8 mouse cellular contexts compared by ENCODE assay signal in the genomic region with DNA sequence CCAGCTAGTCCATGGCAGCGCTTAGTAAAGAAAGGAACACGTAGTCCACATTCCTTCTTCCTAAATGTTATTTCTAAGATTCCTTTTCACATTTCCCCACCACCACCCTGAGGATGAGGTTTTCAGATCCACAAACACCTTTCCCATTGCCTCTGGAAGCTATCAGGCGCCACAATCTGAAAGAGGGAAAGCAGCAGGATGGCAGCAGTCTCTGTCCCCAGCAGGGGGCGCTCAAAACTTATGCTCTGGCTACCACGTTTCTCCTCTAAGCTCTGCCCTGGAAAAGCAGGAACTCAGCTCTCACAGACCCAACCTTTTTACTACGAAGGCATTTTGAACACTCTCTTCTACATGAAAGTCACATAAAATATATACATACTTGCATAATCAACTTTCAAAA. TPM values are rescaled to one million over a fixed set of nuclear protein-coding genes. Genes with fewer than 3 reads are reported as not detected.
DNase-seq lines count a peak whose midpoint lies in the region; ATAC-seq and TF ChIP-seq lines count a peak whose summit lies in the region.

No protein-coding gene starts in this region.

- DNase-seq in c-Kit-positive CD71-positive TER-119-positive erythroid progenitor cells, embryonic 14.5 days (ENCODE audit: low spot score): peak; percentile 66
- peak; percentile 84 for DNase-seq in hindbrain, embryonic 10.5 days (ENCODE audit: low spot score)
- peak; percentile 59 for DNase-seq in layer of hippocampus, adult 9-11 months
- DNase-seq in lung, postnatal 0 days (ENCODE audit: low spot score): peak; percentile 85
- DNase-seq in ovary, postnatal 10 days (ENCODE audit: low spot score): peak; percentile 42
- DNase-seq in thymus, postnatal 10 days (ENCODE audit: low spot score in 2 of 2): peak; percentile 38 to 80

- 0 out of 2 replicates have a peak overlapping the region, but pooled peaks have one; percentile 13 for H3K4me3 ChIP-seq in E14TG2a.4 (replicated peaks; ENCODE audit: low read length)
- H3K4me3 ChIP-seq in hindbrain, embryonic 10.5 days: peak overlapping the region; percentile 37; the same call in 1 of the 2 replicates
- H3K4me3 ChIP-seq in lung, postnatal 0 days (ENCODE audit: low read depth, low read length): no peak overlapping the region

- peaks cover 7% of the 10 kb centered on the region; the same call in 1 of the 2 replicates for H3K27me3 ChIP-seq in E14TG2a.4 (ENCODE audit: insufficient read depth, low read length)
- H3K27me3 ChIP-seq in hindbrain, embryonic 10.5 days (ENCODE audit: insufficient read depth, poor library complexity, severe bottlenecking): no peaks in the 10 kb centered on the region
- no peaks in the 10 kb centered on the region for H3K27me3 ChIP-seq in lung, postnatal 0 days (replicated peaks; ENCODE audit: insufficient read depth, low read length)

- H3K9me3 ChIP-seq in E14TG2a.4 (ENCODE audit: low read length): no peaks in the 10 kb centered on the region
- no peaks in the 10 kb centered on the region for H3K9me3 ChIP-seq in hindbrain, embryonic 10.5 days
- no peaks in the 10 kb centered on the region for H3K9me3 ChIP-seq in lung, postnatal 0 days (ENCODE audit: low read length)

- H3K36me3 ChIP-seq in E14TG2a.4 (ENCODE audit: insufficient read depth, low read length): no peaks in the 10 kb centered on the region
- no peaks in the 10 kb centered on the region for H3K36me3 ChIP-seq in hindbrain, embryonic 10.5 days
- H3K36me3 ChIP-seq in lung, postnatal 0 days (ENCODE audit: insufficient read depth, low read length): no peaks in the 10 kb centered on the region

- H3K4me2 ChIP-seq in lung, postnatal 0 days (replicated peaks; ENCODE audit: low read depth, low read length): peak overlapping the region; percentile 50

- 20% methylated on average over 6 of the region's 6 CpGs for WGBS in hindbrain, embryonic 10.5 days
- WGBS in lung, postnatal 0 days: 12% methylated on average over 6 of the region's 6 CpGs

- peak; percentile 89 for ATAC-seq in frontal cortex, adult (ENCODE audit: low TSS enrichment)
- ATAC-seq in lung, postnatal 0 days: peak; percentile 77

- peaks cover 49% of the 10 kb centered on the region for H3K4me1 ChIP-seq in E14TG2a.4 (replicated peaks; ENCODE audit: low read depth, low read length)
- no peaks in the 10 kb centered on the region; the same call in 1 of the 2 replicates for H3K4me1 ChIP-seq in hindbrain, embryonic 10.5 days (replicated peaks)
- no peaks in the 10 kb centered on the region for H3K4me1 ChIP-seq in lung, postnatal 0 days (ENCODE audit: insufficient read depth, low read depth, low read length)

- no peak for TF ChIP-seq EP300 in lung, postnatal 0 days (IDR thresholded peaks at IDR 0.05)

- no peak overlapping the region for H3K27ac ChIP-seq in hindbrain, embryonic 10.5 days
- H3K27ac ChIP-seq in lung, postnatal 0 days (ENCODE audit: low read length): no peak overlapping the region

- peak; percentile 92 for TF ChIP-seq CTCF in E14TG2a.4 (conservative IDR thresholded peaks at IDR 0.05; ENCODE audit: low read length)
- TF ChIP-seq CTCF in lung, postnatal 0 days (IDR thresholded peaks at IDR 0.05): peak; percentile 87

- no peak overlapping the region for H3K9ac ChIP-seq in lung, postnatal 0 days (replicated peaks; ENCODE audit: low read depth)

RNA-seq across cellular contexts. Expression of a gene that starts 32.2 kb away (rescaled TPM):
- 27.6 and 29.1 TPM in 2 replicates for polyA plus RNA-seq in hindbrain, embryonic 10.5 days (2016; fragmentation: Nextera tagmentation; extraction: Ambion mirVana)
- polyA plus RNA-seq in lung, postnatal 0 days (2015; fragmentation: Nextera tagmentation; extraction: Ambion mirVana): 33.2 and 33.4 TPM in 2 replicates
